Mouse (Mus musculus): ENCODE results near the gene Ankrd9. TPM values are rescaled to one million over a fixed set of nuclear protein-coding genes. Genes with fewer than 3 reads are reported as not detected.

Ankrd9 gene
- polyA plus RNA-seq, 1 experiment from 2014 or later: 11.5 TPM

DNA sequence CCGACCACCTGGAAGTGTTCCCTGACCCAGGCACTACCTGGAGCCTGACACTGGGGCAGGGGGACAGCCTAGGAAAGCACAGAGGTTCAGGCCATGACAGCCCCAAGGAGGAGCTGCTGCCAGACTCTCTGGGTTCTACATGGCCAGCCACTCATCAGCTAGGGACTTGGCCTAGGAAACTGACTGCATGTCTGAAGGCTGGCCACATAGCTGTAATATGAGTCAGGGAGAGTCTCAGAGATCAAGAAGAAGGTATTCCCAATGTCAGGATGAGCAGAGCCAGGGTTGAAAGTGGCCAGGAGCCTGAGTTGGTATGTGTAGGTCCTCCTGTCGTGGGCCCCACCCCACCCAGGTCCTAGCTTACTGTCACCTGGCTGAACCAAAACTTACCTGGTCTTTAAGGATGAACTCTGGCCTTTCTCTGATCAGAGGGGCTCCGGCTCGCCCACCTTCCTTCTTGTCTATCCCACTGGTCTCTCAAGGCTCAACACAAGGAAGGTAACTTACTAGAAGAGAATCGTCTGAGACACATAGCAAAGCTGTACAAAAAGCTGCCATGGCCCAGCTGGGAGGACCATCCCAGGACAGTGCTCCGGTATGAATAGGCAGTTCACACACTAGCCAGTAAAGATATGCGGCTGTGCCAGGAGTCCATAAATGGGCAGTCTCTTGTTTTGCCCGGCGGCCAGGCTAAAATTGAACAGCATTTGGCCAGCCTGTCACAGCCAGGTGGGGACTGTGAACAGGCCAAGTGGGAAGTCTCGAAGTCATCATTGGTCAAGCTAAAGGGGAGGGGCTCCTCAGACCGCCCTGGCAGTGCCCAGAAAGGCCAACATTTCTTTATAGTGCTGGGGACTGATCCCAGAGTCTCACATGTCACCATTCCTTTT, 7.9 kb upstream of the Ankrd9 start:
- Histone ChIP-seq H3K4me3 (ENCODE audit: low read depth, low read length) (no peak overlapping the region), H3K4me2 (ENCODE audit: low read depth, low read length) (no peak overlapping the region), H3K9me3 (replicated peaks; ENCODE audit: control insufficient read depth, low read length) (no peaks in the 10 kb centered on the region), H3K4me1 (ENCODE audit: control insufficient read depth, insufficient read depth, low read length) (no peaks in the 10 kb centered on the region), H3K27ac (replicated peaks; ENCODE audit: low read depth, low read length) (no peak overlapping the region), H3K36me3 (replicated peaks; ENCODE audit: control insufficient read depth, insufficient read depth, low read depth, low read length) (no peaks in the 10 kb centered on the region), H3K27me3 (ENCODE audit: control insufficient read depth, insufficient read depth, low read length) (no peaks in the 10 kb centered on the region), H3K9ac (replicated peaks; ENCODE audit: low read length) (no peak overlapping the region)
- WGBS: 82% methylated on average over 11 of the region's 11 CpGs
- DNase-seq (ENCODE audit: low spot score) (no peak), ATAC-seq (replicated peaks; ENCODE audit: insufficient number of reproducible peaks, low FRiP score, low TSS enrichment, low read depth) (no peak)

DNA sequence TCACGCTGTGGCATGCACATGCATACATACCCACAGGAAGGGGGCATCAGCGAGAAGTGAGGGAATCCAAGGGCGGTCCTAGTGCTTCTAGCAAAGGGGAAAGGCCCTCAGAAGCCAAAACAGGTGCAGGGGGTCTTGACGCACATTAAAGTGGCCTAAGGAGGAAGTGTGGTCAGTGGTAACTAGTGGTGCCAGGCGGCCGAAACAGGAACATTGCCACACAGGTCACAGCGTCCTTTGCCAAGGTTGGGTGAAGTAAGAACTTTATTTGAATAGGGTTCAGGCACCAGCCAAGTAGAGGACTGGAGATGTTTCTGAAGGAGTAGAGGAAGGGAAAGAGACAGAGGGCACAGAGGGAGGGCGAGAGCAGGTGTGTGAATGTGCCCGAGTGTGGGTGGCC, 6.3 kb upstream of the Ankrd9 start:
- Histone ChIP-seq H3K4me2 (ENCODE audit: low read depth, low read length) (no peak overlapping the region), H3K4me3 (ENCODE audit: low read depth, low read length) (no peak overlapping the region), H3K9me3 (replicated peaks; ENCODE audit: control insufficient read depth, low read length) (no peaks in the 10 kb centered on the region), H3K36me3 (replicated peaks; ENCODE audit: control insufficient read depth, insufficient read depth, low read depth, low read length) (no peaks in the 10 kb centered on the region), H3K4me1 (ENCODE audit: control insufficient read depth, insufficient read depth, low read length) (no peaks in the 10 kb centered on the region), H3K9ac (replicated peaks; ENCODE audit: low read length) (no peak overlapping the region), H3K27me3 (ENCODE audit: control insufficient read depth, insufficient read depth, low read length) (no peaks in the 10 kb centered on the region), H3K27ac (replicated peaks; ENCODE audit: low read depth, low read length) (no peak overlapping the region)
- ATAC-seq (replicated peaks; ENCODE audit: insufficient number of reproducible peaks, low FRiP score, low TSS enrichment, low read depth) (no peak), DNase-seq (ENCODE audit: low spot score) (no peak)
- 80% methylated on average over 9 of the region's 9 CpGs for WGBS

DNA sequence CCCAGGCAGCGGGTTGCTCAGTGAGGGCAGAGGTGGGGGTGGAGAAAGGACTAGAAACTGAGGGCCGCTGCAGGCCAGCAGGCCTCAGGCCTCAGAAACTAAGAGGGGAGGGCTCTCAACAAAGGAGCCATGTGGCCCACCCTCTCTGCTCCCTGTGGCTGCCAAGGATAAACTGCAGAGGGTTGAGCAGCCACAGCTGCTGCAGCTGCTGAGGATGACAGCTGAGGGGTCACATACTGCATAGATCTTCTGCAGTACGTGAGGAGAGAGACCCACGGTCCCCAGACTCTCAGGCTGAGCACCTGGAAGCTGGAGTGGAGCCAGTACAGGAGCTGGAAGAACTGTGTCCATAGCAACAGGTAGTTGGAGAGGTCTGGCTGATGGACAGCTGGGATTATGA, 5.8 kb upstream of the Ankrd9 start:
- no peaks in the 10 kb centered on the region for H3K9me3 ChIP-seq (replicated peaks; ENCODE audit: control insufficient read depth, low read length)
- ATAC-seq (replicated peaks; ENCODE audit: insufficient number of reproducible peaks, low FRiP score, low TSS enrichment, low read depth) (no peak), DNase-seq (ENCODE audit: low spot score) (no peak)
- no peaks in the 10 kb centered on the region for H3K4me1 ChIP-seq (ENCODE audit: control insufficient read depth, insufficient read depth, low read length)
- H3K4me2 ChIP-seq (ENCODE audit: low read depth, low read length): no peak overlapping the region
- WGBS: 70% methylated on average over 4 of the region's 4 CpGs
- H3K27me3 ChIP-seq (ENCODE audit: control insufficient read depth, insufficient read depth, low read length): no peaks in the 10 kb centered on the region
- no peak overlapping the region for H3K4me3 ChIP-seq (ENCODE audit: low read depth, low read length)
- H3K36me3 ChIP-seq (replicated peaks; ENCODE audit: control insufficient read depth, insufficient read depth, low read depth, low read length): no peaks in the 10 kb centered on the region
- no peak overlapping the region for H3K27ac ChIP-seq (replicated peaks; ENCODE audit: low read depth, low read length)
- no peak overlapping the region for H3K9ac ChIP-seq (replicated peaks; ENCODE audit: low read length)

DNA sequence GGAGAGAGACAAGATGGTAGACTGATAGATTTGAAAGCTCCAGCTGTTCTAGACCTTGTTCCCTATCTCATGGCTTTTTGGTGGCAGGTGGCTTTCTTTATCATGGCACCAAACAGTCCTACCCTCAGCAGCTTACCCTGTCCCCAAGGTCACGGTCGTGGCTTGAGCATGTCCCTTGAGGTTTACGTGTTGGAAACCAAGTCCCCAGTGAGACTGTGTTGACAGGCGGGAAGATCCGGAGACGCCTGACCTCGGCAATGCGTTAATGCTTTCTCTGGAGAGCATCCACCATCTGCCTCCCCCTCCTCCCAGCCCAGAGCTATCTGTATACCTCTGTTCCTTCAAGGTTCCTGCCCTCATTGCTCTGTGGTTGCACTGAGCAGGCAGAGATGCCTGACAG, 4.9 kb upstream of the Ankrd9 start:
- no peaks in the 10 kb centered on the region for H3K36me3 ChIP-seq (replicated peaks; ENCODE audit: control insufficient read depth, insufficient read depth, low read depth, low read length)
- ATAC-seq (replicated peaks; ENCODE audit: insufficient number of reproducible peaks, low FRiP score, low TSS enrichment, low read depth) (no peak), DNase-seq (ENCODE audit: low spot score) (no peak)
- H3K4me3 ChIP-seq (ENCODE audit: low read depth, low read length): no peak overlapping the region
- H3K9me3 ChIP-seq (replicated peaks; ENCODE audit: control insufficient read depth, low read length): no peaks in the 10 kb centered on the region
- 86% methylated on average over 8 of the region's 8 CpGs for WGBS
- H3K27ac ChIP-seq (replicated peaks; ENCODE audit: low read depth, low read length): no peak overlapping the region
- H3K9ac ChIP-seq (replicated peaks; ENCODE audit: low read length): no peak overlapping the region
- H3K4me1 ChIP-seq (ENCODE audit: control insufficient read depth, insufficient read depth, low read length): no peaks in the 10 kb centered on the region
- no peak overlapping the region for H3K4me2 ChIP-seq (ENCODE audit: low read depth, low read length)
- no peaks in the 10 kb centered on the region for H3K27me3 ChIP-seq (ENCODE audit: control insufficient read depth, insufficient read depth, low read length)

DNA sequence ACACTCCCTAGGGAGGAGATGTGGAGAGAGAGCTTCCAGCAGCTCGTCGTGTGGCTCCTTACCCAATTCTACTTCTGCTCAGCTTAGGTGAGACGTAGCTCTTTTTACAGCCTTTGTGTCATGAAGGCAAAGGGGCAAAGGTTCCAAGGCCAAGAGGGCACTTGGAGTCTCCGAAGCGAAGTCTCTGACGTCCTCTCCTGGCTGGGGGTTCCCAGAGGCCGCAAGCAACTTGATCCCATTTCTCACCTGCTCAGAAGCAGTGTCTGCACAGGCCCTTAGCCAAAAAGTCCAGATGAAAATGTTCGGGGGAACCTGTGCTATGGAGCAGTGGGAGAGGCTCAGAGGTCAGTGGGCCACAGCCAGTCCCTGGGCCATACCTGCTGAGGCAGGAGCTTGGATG, 4.2 kb upstream of the Ankrd9 start:
- 75% methylated on average over 8 of the region's 8 CpGs for WGBS
- H3K9ac ChIP-seq (replicated peaks; ENCODE audit: low read length): no peak overlapping the region
- H3K4me2 ChIP-seq (ENCODE audit: low read depth, low read length): no peak overlapping the region
- ATAC-seq (replicated peaks; ENCODE audit: insufficient number of reproducible peaks, low FRiP score, low TSS enrichment, low read depth) (no peak), DNase-seq (ENCODE audit: low spot score) (no peak)
- H3K27me3 ChIP-seq (ENCODE audit: control insufficient read depth, insufficient read depth, low read length): no peaks in the 10 kb centered on the region
- H3K4me1 ChIP-seq (ENCODE audit: control insufficient read depth, insufficient read depth, low read length): no peaks in the 10 kb centered on the region
- no peaks in the 10 kb centered on the region for H3K36me3 ChIP-seq (replicated peaks; ENCODE audit: control insufficient read depth, insufficient read depth, low read depth, low read length)
- H3K9me3 ChIP-seq (replicated peaks; ENCODE audit: control insufficient read depth, low read length): no peaks in the 10 kb centered on the region
- H3K27ac ChIP-seq (replicated peaks; ENCODE audit: low read depth, low read length): no peak overlapping the region
- H3K4me3 ChIP-seq (ENCODE audit: low read depth, low read length): no peak overlapping the region

DNA sequence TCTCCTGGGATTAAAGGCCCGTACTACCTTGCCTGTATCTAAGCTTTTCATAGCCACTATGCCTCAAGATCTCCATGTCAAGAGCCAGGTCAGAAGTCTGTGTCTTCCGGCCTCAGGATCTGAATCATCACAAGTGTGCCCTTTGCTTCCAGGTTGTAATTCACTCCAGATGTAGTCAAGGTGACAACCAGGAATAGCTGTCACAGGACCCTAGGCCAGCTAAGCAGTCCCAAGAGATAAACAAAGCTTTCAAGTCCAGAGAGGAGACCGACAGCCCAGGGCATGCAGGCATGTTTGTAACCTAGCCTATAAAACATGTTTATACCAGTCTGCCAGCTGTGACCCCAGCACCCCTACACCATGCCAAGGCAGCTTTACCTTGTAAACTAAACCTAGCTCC, 2.9 kb upstream of the Ankrd9 start:
- no peak overlapping the region for H3K4me3 ChIP-seq (ENCODE audit: low read depth, low read length)
- H3K4me2 ChIP-seq (ENCODE audit: low read depth, low read length): no peak overlapping the region
- no peaks in the 10 kb centered on the region for H3K27me3 ChIP-seq (ENCODE audit: control insufficient read depth, insufficient read depth, low read length)
- no peak overlapping the region for H3K9ac ChIP-seq (replicated peaks; ENCODE audit: low read length)
- no peaks in the 10 kb centered on the region for H3K4me1 ChIP-seq (ENCODE audit: control insufficient read depth, insufficient read depth, low read length)
- H3K36me3 ChIP-seq (replicated peaks; ENCODE audit: control insufficient read depth, insufficient read depth, low read depth, low read length): peaks cover 3% of the 10 kb centered on the region
- WGBS: 61% methylated on average over 3 of the region's 3 CpGs
- ATAC-seq (replicated peaks; ENCODE audit: insufficient number of reproducible peaks, low FRiP score, low TSS enrichment, low read depth): no peak
- no peak for DNase-seq (ENCODE audit: low spot score)
- H3K9me3 ChIP-seq (replicated peaks; ENCODE audit: control insufficient read depth, low read length): no peaks in the 10 kb centered on the region
- no peak overlapping the region for H3K27ac ChIP-seq (replicated peaks; ENCODE audit: low read depth, low read length)

DNA sequence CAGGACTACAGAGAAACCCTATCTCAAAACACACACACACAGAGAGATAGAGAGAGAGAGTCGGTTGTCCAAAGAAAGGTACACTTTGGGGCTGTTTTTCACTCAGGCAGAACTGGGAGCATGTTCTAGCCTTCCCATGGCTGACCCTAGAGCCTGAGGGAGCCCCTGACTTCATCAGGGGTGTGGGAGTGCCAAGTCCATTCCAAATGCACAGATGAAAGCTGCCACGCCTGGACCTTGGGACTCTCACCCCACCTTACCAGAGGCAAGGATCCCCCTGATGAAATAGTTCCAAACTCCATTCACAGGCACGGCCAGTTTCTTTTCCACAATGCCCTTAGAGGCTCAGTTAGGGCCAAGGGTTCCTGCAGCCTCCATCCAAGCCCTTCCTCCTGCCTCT, 968 bp upstream of the Ankrd9 start:
- DNase-seq (ENCODE audit: low spot score) (no peak), ATAC-seq (replicated peaks; ENCODE audit: insufficient number of reproducible peaks, low FRiP score, low TSS enrichment, low read depth) (no peak)
- Histone ChIP-seq H3K27ac (replicated peaks; ENCODE audit: low read depth, low read length) (no peak overlapping the region), H3K36me3 (replicated peaks; ENCODE audit: control insufficient read depth, insufficient read depth, low read depth, low read length) (peaks cover 7% of the 10 kb centered on the region), H3K4me2 (ENCODE audit: low read depth, low read length) (peak overlapping the region; percentile 98; the same call in 1 of the 2 replicates), H3K9me3 (replicated peaks; ENCODE audit: control insufficient read depth, low read length) (no peaks in the 10 kb centered on the region), H3K9ac (replicated peaks; ENCODE audit: low read length) (no peak overlapping the region; the same call in 1 of the 2 replicates), H3K27me3 (ENCODE audit: control insufficient read depth, insufficient read depth, low read length) (no peaks in the 10 kb centered on the region), H3K4me3 (ENCODE audit: low read depth, low read length) (no peak overlapping the region), H3K4me1 (ENCODE audit: control insufficient read depth, insufficient read depth, low read length) (no peaks in the 10 kb centered on the region)
- 82% methylated on average over 3 of the region's 3 CpGs for WGBS

DNA sequence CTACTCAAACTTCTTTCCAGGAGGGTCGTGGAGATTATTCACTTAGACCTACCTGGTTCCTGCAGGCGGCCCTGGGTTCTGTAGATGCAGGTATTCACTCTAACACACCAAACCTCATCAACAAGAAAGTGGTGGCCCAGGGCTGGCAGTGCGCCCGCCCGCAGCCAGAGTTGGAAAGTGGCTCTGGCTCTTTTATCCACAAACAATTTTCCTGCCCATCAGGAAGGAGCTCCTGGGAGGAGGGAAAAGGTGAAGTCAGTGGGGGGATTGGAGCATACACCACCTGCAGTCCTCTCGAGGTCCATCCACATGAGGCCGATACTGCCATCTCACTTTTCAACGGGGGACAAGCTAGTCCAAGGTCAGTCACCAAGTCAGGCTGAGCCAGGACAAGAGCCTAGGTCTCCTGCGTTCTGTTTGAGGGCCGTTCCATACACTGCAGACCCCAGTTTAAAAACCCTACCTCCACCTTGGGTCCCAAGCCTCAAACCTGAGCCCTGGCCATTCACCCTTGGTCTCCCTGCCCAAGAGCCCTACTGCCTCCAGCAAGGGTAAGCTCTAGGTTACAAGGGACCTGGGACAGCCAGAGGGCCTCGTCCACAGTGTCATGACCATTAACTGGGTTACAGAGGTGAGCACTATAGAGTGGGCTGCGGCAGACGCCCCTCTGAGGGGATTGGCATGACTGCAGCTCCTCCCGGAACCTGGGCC, 789 bp downstream of the Ankrd9 start:
- 46% methylated on average over 14 of the region's 14 CpGs for WGBS
- H3K27me3 ChIP-seq (ENCODE audit: control insufficient read depth, insufficient read depth, low read length): no peaks in the 10 kb centered on the region
- H3K9me3 ChIP-seq (replicated peaks; ENCODE audit: control insufficient read depth, low read length): no peaks in the 10 kb centered on the region
- no peak overlapping the region for H3K27ac ChIP-seq (replicated peaks; ENCODE audit: low read depth, low read length)
- ATAC-seq (replicated peaks; ENCODE audit: insufficient number of reproducible peaks, low FRiP score, low TSS enrichment, low read depth): no peak; the same call in 1 of the 2 replicates
- no peak for DNase-seq (ENCODE audit: low spot score)
- peaks cover 7% of the 10 kb centered on the region for H3K36me3 ChIP-seq (replicated peaks; ENCODE audit: control insufficient read depth, insufficient read depth, low read depth, low read length)
- no peaks in the 10 kb centered on the region for H3K4me1 ChIP-seq (ENCODE audit: control insufficient read depth, insufficient read depth, low read length)
- peak overlapping the region; percentile 98 for H3K4me2 ChIP-seq (ENCODE audit: low read depth, low read length)
- peak overlapping the region; percentile 82 for H3K9ac ChIP-seq (replicated peaks; ENCODE audit: low read length)
- peak overlapping the region; percentile 85 for H3K4me3 ChIP-seq (ENCODE audit: low read depth, low read length)
